Mouse (Mus musculus) embryonic fibroblast, embryonic 13.5 days (primary cell): ENCODE measurements at regions not wholly inside any gene's neighbourhood (a gene's known extent, or its start where the extent isn't known, plus 50 kb on each side); places are given as distances from the start of the nearest gene placed in this dataset.

Experiments used
- CTCF ChIP-seq: IDR thresholded peaks from 2 replicates; pipeline ENCODE4 v1.5.1; 2011; ENCODE audit warnings: mild to moderate bottlenecking, control low read depth, low read length, moderate library complexity, borderline replicate concordance; ENCODE audit not compliant: insufficient read depth
- POLR2A ChIP-seq: IDR thresholded peaks from 2 replicates; pipeline ENCODE4 v1.6.1; 2011; ENCODE audit warnings: low read depth, mild to moderate bottlenecking, control low read depth, low read length, moderate library complexity

DNA sequence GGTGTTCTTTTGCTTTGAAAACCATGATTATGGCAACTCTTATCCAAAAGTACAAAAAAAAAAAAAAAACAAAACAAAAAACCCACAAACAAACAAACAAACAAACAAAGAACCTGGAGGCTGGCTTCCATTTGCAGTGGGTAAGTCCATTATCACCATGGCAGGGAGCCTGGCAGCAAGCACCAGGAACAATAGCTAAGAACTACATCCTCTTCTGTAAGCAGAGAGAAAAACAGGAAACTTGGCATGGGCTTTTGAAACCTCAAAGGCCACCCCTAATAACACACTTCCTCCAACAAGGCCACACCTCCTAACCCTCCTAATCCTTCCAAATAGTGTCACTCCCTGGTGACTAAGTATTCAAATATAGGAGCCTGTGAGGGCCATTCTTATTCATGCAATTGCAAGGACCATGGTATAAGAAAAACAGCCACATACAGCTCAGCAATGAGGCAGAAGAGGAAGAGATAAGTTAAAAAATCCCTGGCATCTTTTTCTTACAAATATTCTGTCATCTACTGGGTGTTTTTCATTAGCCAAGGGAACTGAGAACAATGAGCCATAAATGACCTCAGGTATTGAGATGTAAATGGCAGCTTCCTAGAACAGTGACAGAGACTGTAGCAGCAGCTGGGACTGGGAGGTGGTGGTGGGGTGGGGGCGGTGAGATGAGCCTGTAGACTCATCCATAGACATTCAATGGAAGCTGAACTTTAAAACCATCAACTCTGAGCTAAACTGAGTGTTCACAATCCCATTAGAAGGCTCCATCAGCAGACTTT, 477.3 kb upstream of the Gcfc2 start:
- no peak for TF ChIP-seq CTCF
- TF ChIP-seq POLR2A: no peak
